In genomic region chr10:42872269-42873010, GRCm38 (mm10) we compare ENCODE assay signal across 13 mouse cellular contexts. TPM values are rescaled to one million over a fixed set of nuclear protein-coding genes. Genes with fewer than 3 reads are reported as not detected.
DNase-seq lines count a peak whose midpoint lies in the region; ATAC-seq lines count a peak whose summit lies in the region.
"Had no signal": no experiment of that assay in that cellular context is flagged by ENCODE, and none has a peak within 500 bp of the region (broad histone marks: within the 10 kb centered on the region; RNA-seq: fewer than 3 reads in every experiment).

No protein-coding gene starts in this region.

- H3K27ac ChIP-seq in forebrain, embryonic 10.5 days = 0 out of 2 replicates have a peak overlapping the region, but pooled peaks have one; percentile 22
- no peak overlapping the region for H3K27ac ChIP-seq in forebrain, embryonic 11.5 days (ENCODE audit: low read depth, low read length)
- H3K27ac ChIP-seq in neural tube, embryonic 13.5 days (replicated peaks) = peak overlapping the region; percentile 46; the same call in 1 of the 2 replicates
- H3K27ac ChIP-seq in limb, embryonic 12.5 days = peak overlapping the region; percentile 68
- H3K27ac ChIP-seq: heart, embryonic 13.5 days had no signal

- H3K4me1 ChIP-seq in forebrain, embryonic 10.5 days = peaks cover 15% of the 10 kb centered on the region
- H3K4me1 ChIP-seq in forebrain, embryonic 11.5 days (replicated peaks; ENCODE audit: control insufficient read depth, insufficient read depth, low read length) = 0 out of 2 replicates have a peak, but pooled peaks cover 2% of the 10 kb centered on the region
- peaks cover 16% of the 10 kb centered on the region for H3K4me1 ChIP-seq in neural tube, embryonic 13.5 days (replicated peaks)
- H3K4me1 ChIP-seq in limb, embryonic 12.5 days (replicated peaks) = peaks cover 14% of the 10 kb centered on the region

- H3K4me3 ChIP-seq in forebrain, embryonic 10.5 days = no peak overlapping the region
- no peak overlapping the region for H3K4me3 ChIP-seq in forebrain, embryonic 11.5 days (ENCODE audit: low read depth, low read length)
- H3K4me3 ChIP-seq in neural tube, embryonic 13.5 days = no peak overlapping the region
- no peak overlapping the region for H3K4me3 ChIP-seq in limb, embryonic 12.5 days (replicated peaks)
- H3K4me3 ChIP-seq: erythroblast, embryonic 14.5 days; heart, embryonic 13.5 days had no signal

- no peak for DNase-seq in forebrain, embryonic 10.5 days (ENCODE audit: extremely low spot score, low spot score)
- no peak for DNase-seq in forebrain, embryonic 11.5 days (ENCODE audit: low spot score)
- DNase-seq in neural tube, embryonic 10.5 days (ENCODE audit: extremely low spot score, low spot score) = no peak
- DNase-seq in thymus, postnatal 4 days = no peak
- DNase-seq in adrenal gland, adult 18-20 months (ENCODE audit: low spot score in 2 of 2) = no peak
- DNase-seq in heart, adult 9 months (ENCODE audit: low spot score in 2 of 2) = no peak
- DNase-seq: cerebellum, adult 11-12 months; lung, postnatal 10 days had no signal

- H3K4me2 ChIP-seq in forebrain, embryonic 11.5 days (ENCODE audit: low read depth, low read length, severe bottlenecking) = no peak overlapping the region
- no peak overlapping the region for H3K4me2 ChIP-seq in neural tube, embryonic 13.5 days
- H3K4me2 ChIP-seq in limb, embryonic 12.5 days = 0 out of 2 replicates have a peak overlapping the region, but pooled peaks have one; percentile 8
- H3K4me2 ChIP-seq: heart, embryonic 13.5 days; liver, embryonic 11.5 days had no signal

- H3K27me3 ChIP-seq in forebrain, embryonic 10.5 days (ENCODE audit: poor library complexity, severe bottlenecking) = peaks cover 31% of the 10 kb centered on the region
- no peaks in the 10 kb centered on the region; the same call in 1 of the 2 replicates for H3K27me3 ChIP-seq in forebrain, embryonic 11.5 days (ENCODE audit: control insufficient read depth, insufficient read depth, low read length)
- no peaks in the 10 kb centered on the region for H3K27me3 ChIP-seq in neural tube, embryonic 13.5 days
- 0 out of 2 replicates have a peak, but pooled peaks cover 5% of the 10 kb centered on the region for H3K27me3 ChIP-seq in limb, embryonic 12.5 days
- H3K27me3 ChIP-seq: heart, embryonic 13.5 days had no signal

- no peak overlapping the region for H3K9ac ChIP-seq in forebrain, embryonic 11.5 days (ENCODE audit: low read length)
- no peak overlapping the region for H3K9ac ChIP-seq in neural tube, embryonic 13.5 days
- no peak overlapping the region for H3K9ac ChIP-seq in limb, embryonic 12.5 days (replicated peaks)
- H3K9ac ChIP-seq: heart, embryonic 13.5 days had no signal

- H3K9me3 ChIP-seq in forebrain, embryonic 10.5 days = no peaks in the 10 kb centered on the region
- no peaks in the 10 kb centered on the region for H3K9me3 ChIP-seq in forebrain, embryonic 11.5 days (ENCODE audit: control insufficient read depth, low read length)
- H3K9me3 ChIP-seq in neural tube, embryonic 13.5 days = no peaks in the 10 kb centered on the region
- H3K9me3 ChIP-seq in limb, embryonic 12.5 days = no peaks in the 10 kb centered on the region
- H3K9me3 ChIP-seq: heart, embryonic 13.5 days had no signal

- ATAC-seq in forebrain, embryonic 11.5 days (replicated peaks; ENCODE audit: low FRiP score) = no peak; the same call in 1 of the 2 replicates
- ATAC-seq in neural tube, embryonic 13.5 days (ENCODE audit: low read depth) = peak; percentile 38
- peak; percentile 67; the same call in 1 of the 2 replicates for ATAC-seq in limb, embryonic 12.5 days (ENCODE audit: insufficient number of reproducible peaks, insufficient read depth, low FRiP score, low TSS enrichment, low read depth)

- no peaks in the 10 kb centered on the region for H3K36me3 ChIP-seq in forebrain, embryonic 10.5 days (replicated peaks)
- no peaks in the 10 kb centered on the region for H3K36me3 ChIP-seq in forebrain, embryonic 11.5 days (ENCODE audit: control insufficient read depth, insufficient read depth, low read length)
- H3K36me3 ChIP-seq in neural tube, embryonic 13.5 days = no peaks in the 10 kb centered on the region
- H3K36me3 ChIP-seq in limb, embryonic 12.5 days = no peaks in the 10 kb centered on the region
- H3K36me3 ChIP-seq: heart, embryonic 13.5 days had no signal

- WGBS in forebrain, embryonic 10.5 days = 82% methylated on average over 15 of the region's 15 CpGs
- WGBS in forebrain, embryonic 11.5 days = 75% methylated on average over 15 of the region's 15 CpGs
- 53% methylated on average over 15 of the region's 15 CpGs for WGBS in neural tube, embryonic 13.5 days
- 51% methylated on average over 15 of the region's 15 CpGs for WGBS in limb, embryonic 12.5 days

RNA-seq across cellular contexts. Expression of gene Scml4, which starts 12.3 kb away (rescaled TPM):
- 0.19 and 0.36 TPM in 2 replicates for polyA plus RNA-seq in forebrain, embryonic 10.5 days (2016; fragmentation: Nextera tagmentation; extraction: Ambion mirVana)
- polyA plus RNA-seq in forebrain, embryonic 11.5 days (2014; fragmentation: Nextera tagmentation; extraction: Ambion mirVana) = 0.83 and 1.4 TPM in 2 replicates
- 4.8 and 4.9 TPM in 2 replicates for polyA plus RNA-seq in neural tube, embryonic 13.5 days (2015; fragmentation: Nextera tagmentation; extraction: Ambion mirVana)
- polyA plus RNA-seq in limb, embryonic 12.5 days (2016; fragmentation: Nextera tagmentation; extraction: Ambion mirVana) = 0.33 and 0.89 TPM in 2 replicates
- 1 to 10 TPM; 1.4 to 2.3 TPM for total RNA-seq in adrenal gland, adult 18-20 months (2021)
- polyA plus RNA-seq: erythroblast, embryonic 14.5 days had no signal
